Mouse (Mus musculus) c-Kit-negative CD71-positive TER-119-positive erythroid progenitor cells, embryonic 14.5 days (primary cell): ENCODE results near the gene Hsd17b13.
"Not testable (repeated sequence)": the region's sequence is repeated elsewhere in the genome, so short reads cannot be mapped to it uniquely, and the experiment has no call there.

Experiments used
- DNase-seq: peaks from one replicate; pipeline ENCODE4 v3.0.0-alpha.2; 2013; ENCODE audit warnings: low read depth, low spot score

The Hsd17b13 gene

GRCm38 (mm10) chr5:103977297-103977696 lies at the start of gene Hsd17b13:
Gene Hsd17b13 (minus strand): TSS chr5:103977410.
- DNase-seq: no peak

GRCm38 (mm10) chr5:104025245-104025854 lies 48.1 kb upstream of the Hsd17b13 start:
- DNase-seq: no peak

- DNase-seq: no peak
These were observed 47.6 kb upstream of the Hsd17b13 start for GRCm38 (mm10) chr5:104024762-104025161.

GRCm38 (mm10) chr5:104024193-104024592 lies 47.0 kb upstream of the Hsd17b13 start:
- not testable (repeated sequence) for DNase-seq

- DNase-seq: no peak
These were observed 46.2 kb upstream of the Hsd17b13 start for GRCm38 (mm10) chr5:104023289-104024020.

GRCm38 (mm10) chr5:104022558-104022957 lies 45.3 kb upstream of the Hsd17b13 start:
- DNase-seq: no peak

- no peak for DNase-seq
These were observed 44.6 kb upstream of the Hsd17b13 start, which contains the start of gene Hsd17b11 for GRCm38 (mm10) chr5:104021597-104022378. Gene Hsd17b11 (minus strand): TSS chr5:104021919.

GRCm38 (mm10) chr5:104011419-104011818 lies 34.2 kb upstream of the Hsd17b13 start:
- DNase-seq: no peak

GRCm38 (mm10) chr5:104010261-104010660 lies 33.1 kb upstream of the Hsd17b13 start:
- no peak for DNase-seq

- DNase-seq: no peak
These were observed 32.2 kb upstream of the Hsd17b13 start for GRCm38 (mm10) chr5:104009421-104009820.

- DNase-seq: no peak
These were observed 30.6 kb upstream of the Hsd17b13 start for GRCm38 (mm10) chr5:104007801-104008200.

- no peak for DNase-seq
These were observed 29.6 kb upstream of the Hsd17b13 start for GRCm38 (mm10) chr5:104006811-104007210.

GRCm38 (mm10) chr5:104003955-104004354 lies 26.7 kb upstream of the Hsd17b13 start:
- DNase-seq: no peak

- no peak for DNase-seq
These were observed 26.2 kb upstream of the Hsd17b13 start for GRCm38 (mm10) chr5:104003256-104003931.

- no peak for DNase-seq
These were observed 25.5 kb upstream of the Hsd17b13 start for GRCm38 (mm10) chr5:104002549-104003255.

- peak; percentile 57 for DNase-seq
These were observed 22.5 kb upstream of the Hsd17b13 start for GRCm38 (mm10) chr5:103999738-104000137.

- no peak for DNase-seq
These were observed 21.5 kb upstream of the Hsd17b13 start for GRCm38 (mm10) chr5:103998739-103999138.

- peak; percentile 42 for DNase-seq
These were observed 18.0 kb upstream of the Hsd17b13 start for GRCm38 (mm10) chr5:103995181-103995580.

- DNase-seq: no peak
These were observed 17.5 kb upstream of the Hsd17b13 start for GRCm38 (mm10) chr5:103994669-103995068.

- DNase-seq: no peak
These were observed 16.4 kb upstream of the Hsd17b13 start for GRCm38 (mm10) chr5:103993601-103994000.

GRCm38 (mm10) chr5:103992831-103993230 lies 15.6 kb upstream of the Hsd17b13 start:
- no peak for DNase-seq
